Mouse (Mus musculus) ovary, adult 18-20 months (tissue): ENCODE measurements around the gene Bcl2l1.
A peak's percentile ranks its signal among the peaks of the same experiment; 100 is the strongest.

Experiments
- DNase-seq: peaks from one replicate; pipeline ENCODE4 v3.0.0; 2022; ENCODE audit warnings: low spot score, mixed read lengths

The Bcl2l1 gene

DNA sequence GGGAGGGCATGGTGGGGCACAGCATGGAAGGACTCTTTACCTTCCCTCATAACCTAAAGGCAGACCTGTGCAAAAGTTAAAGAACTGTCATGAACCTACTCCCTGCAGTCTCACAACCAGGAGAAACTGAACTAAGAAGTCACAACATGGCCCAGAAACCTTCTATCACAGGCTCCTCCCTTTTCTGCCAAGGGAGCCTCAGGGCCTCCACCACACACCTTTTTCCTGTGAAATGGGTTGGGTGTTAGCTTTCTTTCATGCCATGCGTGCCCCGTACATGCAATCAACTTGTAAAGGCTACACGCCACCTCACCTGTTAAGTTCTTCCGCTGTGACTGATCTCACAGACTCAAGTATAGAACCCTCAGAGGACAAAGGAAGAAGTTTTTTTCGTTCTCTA lies 28.4 kb downstream of the Bcl2l1 start:
- DNase-seq = no peak

DNA sequence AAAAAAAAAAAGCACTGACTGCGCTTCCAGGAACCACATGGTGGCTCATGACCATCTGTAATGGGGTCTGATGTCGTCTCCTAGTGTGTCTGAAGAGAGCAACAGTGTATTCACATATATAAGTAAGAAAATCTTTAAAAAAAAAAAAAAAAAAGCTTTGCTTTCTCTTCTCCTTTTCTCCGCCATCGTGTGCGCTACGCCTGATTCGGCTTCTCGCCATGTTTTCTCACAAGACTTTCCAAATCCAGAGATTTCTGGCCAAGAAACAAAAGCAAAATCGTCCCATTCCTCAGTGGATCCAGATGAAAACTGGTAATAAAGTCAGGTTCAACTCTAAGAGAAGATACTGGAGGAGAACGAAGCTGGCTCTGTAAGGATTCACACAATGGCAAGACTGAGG lies 29.2 kb downstream of the Bcl2l1 start:
- DNase-seq = no peak

DNA sequence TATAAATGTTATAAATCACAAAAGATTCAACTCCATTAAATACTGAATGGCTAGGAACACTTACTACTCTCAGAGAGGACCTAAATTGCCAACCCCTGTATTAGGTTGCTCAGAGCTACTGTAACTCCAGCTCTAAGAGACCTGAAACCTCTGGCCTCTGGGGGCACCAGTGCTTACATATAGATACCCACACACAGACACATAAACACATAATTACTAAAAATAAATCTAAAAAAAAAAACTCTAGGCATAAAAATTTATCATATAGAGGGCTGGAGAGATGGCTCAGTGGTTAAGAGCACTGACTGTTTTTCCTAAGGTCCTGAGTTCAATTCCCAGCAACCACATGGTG lies 30.8 kb downstream of the Bcl2l1 start:
- no peak for DNase-seq

DNA sequence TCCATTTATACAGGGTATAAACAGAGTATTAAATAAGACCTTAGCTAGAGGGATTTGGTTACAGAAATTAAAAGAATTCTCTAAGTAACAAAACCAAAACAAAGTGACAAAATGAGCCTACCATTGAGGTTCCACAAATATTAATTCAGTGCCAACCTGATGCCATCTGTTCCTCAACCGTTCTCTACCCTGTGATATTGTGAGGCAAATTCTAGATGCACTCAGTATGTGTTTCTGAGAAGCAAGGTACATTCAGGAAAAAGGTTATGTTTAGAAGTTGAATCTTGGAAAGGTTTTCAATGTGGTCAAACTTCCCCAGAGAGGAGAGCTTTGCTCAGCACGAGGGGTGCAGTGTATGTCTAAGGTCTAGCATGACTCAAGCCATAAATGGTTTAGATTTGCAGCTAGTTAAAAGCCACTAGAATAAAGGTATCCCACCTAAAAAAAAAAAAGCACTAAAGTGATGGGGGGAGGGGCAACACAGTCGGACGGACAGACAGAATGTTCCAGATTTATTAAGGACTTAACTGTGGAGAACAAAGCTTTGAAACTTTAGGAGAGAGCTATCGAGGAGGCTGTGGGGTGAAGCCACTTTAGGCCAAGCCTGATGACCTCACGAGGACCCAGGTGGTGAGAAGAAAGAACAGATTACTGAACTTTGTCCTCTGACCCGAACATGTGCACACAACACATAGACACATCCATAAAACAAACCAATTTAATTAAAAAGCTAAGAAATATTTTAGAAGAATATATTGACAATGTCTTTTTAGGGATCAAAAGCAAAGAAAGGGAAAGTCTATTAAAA lies 31.4 kb downstream of the Bcl2l1 start:
- no peak for DNase-seq

DNA sequence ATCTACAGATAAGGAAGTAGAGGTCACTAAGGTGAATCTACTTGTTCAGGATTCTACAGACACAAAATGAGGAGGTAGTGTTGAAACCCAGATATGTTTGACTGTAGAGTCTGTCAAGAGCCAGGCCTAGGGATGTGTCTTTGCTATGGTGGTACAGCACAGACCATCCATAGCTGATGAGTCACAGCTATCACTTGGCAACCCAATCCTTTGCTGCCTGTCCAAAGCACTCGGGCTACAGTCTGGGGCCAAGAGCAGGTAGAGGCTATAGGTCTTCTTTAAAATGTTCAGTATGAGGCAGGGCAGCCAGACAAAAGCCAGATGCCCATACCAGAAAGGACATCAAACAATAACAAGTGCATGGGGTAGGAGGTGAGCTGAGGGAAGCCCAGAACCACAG lies 33.9 kb downstream of the Bcl2l1 start:
- no peak for DNase-seq

DNA sequence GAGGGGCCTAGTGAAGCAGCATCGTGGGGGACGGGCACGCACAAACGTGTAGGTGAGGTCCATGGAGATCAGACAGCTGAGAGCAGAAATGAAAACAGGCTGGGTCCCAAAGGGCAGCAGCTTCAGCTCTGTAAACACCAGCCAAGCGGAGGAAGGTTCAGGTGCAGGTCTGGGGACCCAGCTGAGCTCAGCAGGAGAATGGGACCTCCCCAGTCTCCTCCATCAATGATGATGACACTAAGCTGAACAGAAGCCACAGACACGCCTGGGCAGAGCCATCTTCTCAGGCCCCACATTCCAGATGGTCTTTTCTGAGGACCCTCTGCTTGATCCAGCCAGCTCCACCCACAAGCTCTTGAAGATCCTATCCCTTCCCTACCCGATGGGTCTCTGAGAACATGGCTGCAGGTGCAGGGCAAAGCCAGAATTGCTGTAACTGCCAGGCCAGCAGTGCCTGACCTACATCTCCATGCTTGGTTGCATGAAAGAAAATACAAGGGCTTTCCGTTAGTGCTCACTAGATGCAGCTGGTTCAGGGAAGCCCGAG lies 37.2 kb downstream of the Bcl2l1 start:
- no peak for DNase-seq

DNA sequence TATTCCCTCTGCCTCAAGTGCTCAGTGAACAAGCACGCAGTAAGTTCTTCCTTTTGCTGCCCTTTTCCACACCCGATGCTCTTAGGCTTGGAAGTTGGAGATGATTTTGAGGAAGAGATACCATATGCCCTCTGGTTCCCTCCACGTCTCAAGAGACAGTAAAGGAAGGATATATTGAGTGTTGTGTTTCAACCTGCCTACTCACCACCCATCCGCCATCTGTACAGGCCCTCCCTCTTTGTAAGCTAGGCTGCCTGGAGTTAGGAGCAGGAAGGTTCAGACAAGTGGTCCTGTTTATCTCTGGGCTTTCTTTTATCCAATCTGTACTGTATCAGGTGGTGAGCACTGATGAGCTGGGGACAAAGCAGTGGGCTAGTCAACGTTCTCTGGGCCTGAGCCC lies 38.1 kb downstream of the Bcl2l1 start:
- no peak for DNase-seq

DNA sequence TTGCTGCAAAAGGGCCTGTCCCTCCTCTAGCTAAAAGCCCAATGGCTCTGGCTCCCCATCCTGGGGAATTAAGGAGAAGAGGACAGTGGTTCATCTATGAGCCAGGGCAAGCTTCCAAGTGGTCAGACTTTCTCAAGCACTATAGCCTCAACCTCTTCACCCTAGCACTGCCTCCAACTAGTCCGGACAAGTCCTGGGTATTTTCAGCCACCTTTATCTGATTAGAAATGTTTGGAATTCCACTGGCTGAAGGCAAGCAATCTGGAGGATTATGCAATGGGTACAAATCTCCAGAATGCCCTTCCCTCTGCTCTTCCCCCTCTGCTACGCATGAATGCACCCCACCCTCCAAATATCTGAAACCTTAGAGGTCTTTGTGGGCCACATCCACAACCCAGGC lies 39.1 kb downstream of the Bcl2l1 start:
- peak; percentile 56 for DNase-seq

DNA sequence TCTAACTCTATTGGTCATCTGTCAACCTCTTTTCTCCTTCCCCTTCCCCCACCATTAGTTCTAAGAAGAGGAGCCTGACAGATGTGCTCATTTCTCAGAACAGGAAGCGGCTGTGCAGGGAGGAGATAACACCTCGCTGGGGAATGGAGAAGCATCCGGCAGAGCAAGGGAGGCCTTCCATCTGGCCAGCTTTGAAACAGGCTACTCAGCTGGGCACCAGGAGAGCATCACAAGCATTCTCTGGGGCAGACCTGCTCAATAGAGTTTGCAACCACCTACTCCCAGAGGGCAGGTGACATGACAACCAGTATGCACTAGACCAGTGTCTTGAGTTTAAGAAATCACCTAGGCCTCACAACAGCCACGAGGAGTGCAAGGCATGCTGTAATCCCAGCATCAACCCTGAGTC lies 41.9 kb downstream of the Bcl2l1 start:
- no peak for DNase-seq

DNA sequence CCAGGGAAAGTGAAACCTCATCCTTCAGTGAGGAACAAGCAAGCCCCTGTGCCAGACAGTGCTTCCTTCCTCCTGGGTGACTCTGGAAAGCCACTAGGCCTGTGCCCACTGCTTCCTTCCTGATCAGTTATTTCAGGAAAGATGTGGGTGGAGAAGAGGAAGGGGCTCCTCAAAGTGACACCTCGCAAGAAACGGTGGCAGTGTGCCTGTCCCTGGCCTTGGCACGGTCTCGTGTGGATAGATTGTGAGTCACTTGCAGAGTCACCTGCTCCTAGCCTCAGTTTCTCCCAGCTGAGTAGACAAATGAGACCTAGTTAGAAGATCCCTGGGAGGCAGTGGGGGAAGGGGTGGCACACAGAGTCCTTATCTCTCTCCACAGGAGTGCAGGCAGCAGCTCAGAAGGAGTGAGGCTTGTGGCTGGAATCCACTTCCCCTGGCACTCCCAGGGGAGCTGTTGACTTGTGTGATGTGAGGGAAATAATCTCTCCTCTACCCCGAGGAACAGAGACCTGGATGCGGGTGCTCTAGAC lies 42.6 kb downstream of the Bcl2l1 start:
- DNase-seq = no peak

DNA sequence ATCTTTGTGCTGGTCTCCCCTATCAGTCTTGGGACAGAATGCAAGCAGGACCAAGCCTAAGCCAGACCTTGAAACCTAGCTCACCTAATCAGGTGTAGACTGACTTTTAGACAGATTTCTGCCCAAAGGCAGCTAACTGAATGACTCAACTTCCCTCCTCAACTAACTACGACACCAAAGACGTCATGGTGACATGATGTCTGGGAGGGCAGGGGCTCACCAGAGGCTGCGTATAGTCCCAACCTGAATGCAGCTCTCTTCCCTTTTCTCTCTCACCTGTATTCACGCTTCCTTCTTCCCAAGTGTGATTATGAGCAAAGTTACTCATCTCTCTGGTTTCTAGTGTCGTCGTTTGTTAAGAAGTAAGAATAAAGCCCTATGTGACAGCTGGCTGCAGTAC lies 44.0 kb downstream of the Bcl2l1 start:
- DNase-seq = no peak

DNA sequence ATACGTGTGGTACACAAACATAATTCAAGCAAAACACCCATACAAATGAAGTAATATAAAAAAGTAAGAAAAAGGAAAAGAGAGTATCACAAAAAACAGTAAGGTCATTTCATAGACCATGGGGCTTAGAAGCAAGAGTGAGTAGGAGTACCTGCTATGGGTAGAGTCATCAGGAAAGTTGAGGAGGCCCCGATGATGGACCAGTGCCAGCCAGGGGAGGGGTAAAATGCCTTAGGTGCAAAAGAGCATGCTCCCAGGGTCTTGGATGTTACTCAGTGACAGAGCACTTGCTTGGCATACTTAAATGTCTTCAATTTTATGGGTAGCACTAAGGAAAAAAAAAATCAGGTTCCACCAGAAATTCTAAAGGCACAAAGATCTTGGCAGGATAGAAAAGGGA lies 44.4 kb downstream of the Bcl2l1 start:
- no peak for DNase-seq

DNA sequence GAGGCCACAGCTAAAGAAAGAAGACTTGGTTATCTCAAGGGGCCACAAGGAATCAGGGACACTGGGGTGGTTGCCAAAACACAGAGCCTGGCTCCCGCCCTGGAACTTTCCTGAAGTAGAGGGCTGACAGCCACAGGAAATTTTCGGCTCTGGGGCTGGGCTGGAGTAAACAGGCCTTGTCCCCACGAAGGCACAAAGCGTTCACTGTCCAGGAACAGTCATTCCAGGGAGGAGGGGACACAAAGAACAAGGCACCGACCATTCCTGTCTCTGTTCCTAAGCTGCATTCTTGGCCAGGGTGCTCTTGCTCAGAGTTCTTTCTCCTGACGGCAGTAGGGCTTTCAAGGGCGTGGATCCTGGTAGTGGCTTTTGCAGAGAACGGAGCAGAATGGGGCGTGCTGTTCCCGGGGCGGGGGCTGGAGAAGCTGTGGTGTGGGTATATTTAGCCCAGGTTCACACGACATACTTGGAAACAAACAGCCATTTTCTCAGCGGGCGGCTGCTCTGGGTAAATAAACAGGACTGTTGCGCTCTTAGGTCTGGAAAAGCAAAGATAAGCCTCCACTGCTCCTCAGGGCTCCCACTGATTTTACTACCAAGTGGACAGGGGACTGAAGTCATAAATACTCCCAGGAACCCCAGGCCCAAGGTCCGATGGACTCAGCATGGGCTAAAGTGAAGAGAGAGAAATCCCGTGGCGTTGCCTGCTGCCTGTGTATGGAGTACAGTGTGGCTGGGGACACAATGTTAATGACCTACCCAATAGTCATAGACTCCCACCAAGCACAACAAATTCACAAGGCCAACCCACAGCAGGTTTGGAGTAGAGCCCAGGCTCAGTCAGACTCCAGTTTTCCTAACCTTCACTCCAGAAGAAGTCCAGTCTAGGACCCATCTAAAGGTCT lies 45.8 kb downstream of the Bcl2l1 start:
- DNase-seq = peak; percentile 73

DNA sequence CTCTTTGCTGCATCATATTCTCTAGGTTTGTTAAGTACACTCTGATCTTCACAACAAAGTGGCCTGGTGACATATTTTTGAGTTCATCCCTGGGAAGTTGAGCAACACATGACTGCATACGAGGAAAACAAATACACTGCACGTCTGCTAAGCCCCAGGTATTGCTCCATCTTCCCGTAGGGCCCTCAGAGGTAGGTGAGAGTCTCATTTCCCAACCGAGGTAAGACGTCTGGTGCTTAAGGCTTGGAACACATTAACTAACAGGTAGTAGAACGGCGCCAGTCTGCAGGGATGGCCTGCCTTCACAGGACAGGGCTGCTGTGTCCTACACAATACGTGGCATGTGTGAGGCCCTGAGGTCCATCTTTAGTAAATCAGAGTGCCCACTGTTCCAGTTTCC lies 46.9 kb downstream of the Bcl2l1 start:
- no peak for DNase-seq

DNA sequence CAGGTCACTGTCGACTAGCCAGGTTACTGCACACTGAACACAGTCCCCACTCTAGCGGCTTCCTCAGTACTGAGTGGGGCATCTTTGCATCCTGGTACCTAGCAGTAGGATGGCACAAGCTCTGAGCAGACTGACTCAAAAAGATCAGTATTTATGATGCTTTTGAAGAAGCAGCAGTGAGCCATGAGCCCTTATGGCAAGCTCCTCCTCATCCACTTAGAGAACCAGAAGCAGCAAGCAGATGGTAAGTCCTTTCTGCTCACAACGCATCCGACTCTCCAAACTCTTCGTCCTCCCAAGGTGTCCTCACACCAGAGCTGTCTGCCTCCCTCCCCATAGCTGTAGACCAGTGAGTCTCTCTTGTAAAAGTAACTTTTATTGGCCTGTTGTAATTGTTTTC lies 48.3 kb downstream of the Bcl2l1 start:
- no peak for DNase-seq

DNA sequence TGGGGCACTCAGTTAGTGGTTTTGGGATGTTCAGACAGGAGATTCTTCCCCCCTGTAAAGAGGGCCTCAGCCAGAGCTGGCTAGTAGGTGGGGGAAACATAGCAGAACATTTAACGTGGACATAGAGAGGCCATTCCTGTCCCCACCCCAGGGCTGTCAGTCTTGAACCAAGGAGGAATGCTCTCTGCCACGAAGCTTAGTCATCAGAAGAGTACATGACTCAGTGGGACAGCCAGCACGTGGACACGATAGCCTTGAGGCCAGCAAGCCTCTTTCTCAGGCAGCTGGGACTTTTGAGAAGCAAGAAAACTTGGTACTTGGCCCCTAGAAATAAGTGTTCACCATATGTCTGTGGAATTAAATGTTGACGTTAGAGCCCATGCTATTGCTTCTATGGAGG lies 48.9 kb downstream of the Bcl2l1 start:
- no peak for DNase-seq

DNA sequence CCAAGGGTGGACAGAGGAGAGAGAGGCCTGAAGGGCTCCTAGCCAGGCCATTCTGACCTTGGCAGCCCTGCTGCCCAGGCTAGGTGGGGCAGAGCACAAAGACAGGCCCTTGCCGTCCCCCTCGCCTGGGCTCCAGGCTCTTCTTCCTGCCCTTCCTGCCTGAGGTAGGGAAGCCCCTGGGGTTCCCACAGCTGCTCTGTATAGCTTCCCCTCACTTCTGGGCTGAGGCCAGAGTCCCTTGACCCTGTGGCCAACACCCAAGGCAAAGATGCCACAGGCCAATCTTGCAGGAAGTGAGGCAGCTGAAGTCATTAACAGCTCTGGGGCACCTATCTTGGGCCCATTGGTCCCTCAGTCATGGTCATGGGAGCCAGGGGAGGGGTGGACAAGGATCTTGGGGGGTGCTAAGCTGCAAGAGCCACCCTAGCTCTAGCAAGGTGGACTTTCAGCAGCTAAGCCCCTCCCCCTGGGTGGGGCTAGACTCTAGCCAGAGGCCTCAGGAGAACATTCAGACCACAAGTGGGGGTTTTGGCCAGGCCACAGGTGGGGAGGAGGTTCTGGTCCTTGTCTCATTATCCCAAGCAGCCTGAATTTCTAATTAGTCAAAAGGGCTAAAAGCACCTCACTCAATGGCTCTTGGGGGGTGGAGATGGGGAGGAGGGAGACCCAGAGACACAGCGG lies 50.4 kb downstream of the Bcl2l1 start:
- DNase-seq = peak; percentile 33

DNA sequence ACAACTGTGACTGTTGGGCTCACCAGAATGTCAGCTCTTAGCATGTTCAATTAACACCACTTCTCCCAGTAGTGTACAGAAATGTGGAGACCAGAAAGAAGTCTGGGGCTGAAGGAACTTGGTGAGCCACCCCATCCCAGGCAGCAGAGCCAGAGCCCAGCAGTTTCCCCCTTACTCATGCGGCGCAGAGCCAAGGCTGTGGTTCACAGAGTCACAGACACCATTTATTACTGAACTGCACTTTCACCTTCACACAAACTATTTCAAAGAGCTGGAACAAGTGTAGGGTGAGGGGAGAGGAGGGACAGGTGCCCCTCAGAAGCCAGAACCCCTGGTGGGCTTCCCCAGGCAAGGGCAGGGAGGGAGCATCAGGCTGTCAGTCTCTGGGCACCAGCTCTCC lies 51.1 kb downstream of the Bcl2l1 start:
- DNase-seq = no peak

DNA sequence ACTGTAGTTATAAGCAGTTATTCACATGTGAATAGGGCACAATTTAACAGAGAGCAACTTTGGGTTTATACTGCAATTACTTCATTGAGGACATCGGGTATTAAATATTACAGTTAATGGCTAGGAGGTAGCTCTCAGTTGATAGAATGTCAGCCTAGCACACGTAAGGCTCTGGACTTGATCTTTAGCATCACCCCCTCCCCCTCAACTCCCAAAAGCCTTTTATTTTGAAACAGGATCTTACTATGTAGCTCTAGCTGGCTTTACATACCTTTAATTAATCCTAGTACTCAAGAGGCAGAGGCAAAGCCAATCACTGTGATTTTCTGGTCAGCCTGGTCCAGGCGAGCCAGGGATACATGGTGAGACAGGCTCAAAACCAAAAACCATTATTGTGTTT lies 54.4 kb downstream of the Bcl2l1 start:
- no peak for DNase-seq

DNA sequence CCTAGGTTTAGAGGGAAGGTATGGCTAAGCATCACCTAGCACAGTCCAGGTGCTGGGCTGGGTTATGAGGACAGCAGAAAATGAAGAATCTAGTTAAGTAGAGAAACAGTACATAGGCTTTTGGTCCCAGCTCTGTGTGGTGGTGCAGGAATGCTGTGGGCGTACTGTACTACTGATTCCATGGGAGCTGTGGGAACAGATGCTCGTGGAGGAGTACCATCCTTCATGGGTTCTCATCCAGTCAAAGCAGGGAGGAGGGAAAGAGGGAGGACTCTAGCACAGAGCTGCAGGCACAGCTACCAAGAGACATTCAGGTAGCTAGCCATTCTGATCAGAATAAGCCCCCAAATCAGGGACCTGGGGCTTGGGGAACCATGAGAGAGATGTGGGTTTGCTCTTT lies 55.1 kb downstream of the Bcl2l1 start:
- DNase-seq = no peak

DNA sequence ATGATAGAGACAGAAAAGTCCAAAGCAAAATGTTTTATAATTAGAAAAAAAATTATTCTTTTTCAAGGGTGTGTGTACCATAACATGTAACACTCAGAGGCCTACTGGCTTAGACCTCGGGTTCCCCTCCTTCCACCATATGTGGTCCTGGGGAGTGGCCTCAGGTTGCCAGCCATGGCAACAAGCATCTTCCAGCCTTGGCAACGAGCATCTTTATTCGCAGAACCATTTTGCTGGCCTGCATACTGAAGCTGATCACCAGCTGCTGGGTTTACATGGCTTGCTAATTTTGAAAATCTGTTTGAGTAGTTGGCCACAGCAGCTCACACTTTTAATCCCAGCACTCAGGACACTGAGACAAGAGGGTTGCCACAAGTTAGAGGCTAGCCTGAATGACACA lies 55.5 kb downstream of the Bcl2l1 start:
- no peak for DNase-seq

DNA sequence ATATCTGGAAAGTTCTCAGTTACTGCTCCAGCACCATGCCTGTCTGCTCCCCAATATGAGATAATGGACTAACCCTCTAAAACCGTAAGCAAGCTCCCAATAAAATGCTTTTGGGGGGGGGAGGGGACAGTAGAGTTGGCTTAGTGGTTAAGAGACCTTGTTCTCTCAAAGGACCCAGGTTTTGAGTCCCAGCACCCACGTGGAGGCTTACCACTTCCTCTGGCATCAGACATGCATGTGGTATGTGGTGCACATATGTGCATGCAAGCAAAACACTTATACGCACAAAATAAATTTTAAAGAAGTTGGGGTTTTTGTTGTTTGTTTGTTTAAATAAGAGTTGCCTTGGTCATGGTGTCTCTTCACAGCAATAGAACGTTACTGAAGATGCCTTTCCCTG lies 56.2 kb downstream of the Bcl2l1 start:
- DNase-seq = no peak
